Mouse (Mus musculus) midbrain, embryonic 14.5 days (tissue): ENCODE measurements around the gene Cblc. TPM values are rescaled to one million over a fixed set of nuclear protein-coding genes. Genes with fewer than 3 reads are reported as not detected.

Experiments
- ATAC-seq: fragments of 200-750 bp; cut with Nextera tagmentation; 2 replicates; pipeline ENCODE4 v1.8.0; 2017; ENCODE audit warnings: moderate number of reproducible peaks, moderate library complexity; ENCODE audit not compliant: low FRiP score, low TSS enrichment
- DNase-seq: peaks from one replicate; pipeline ENCODE4 v3.0.0-alpha.2; 2015
- H3K27ac ChIP-seq: fragments of 300-500 bp; sonication (generic); replicated peaks from 2 replicates; pipeline ENCODE4 v1.5.1; 2014; ENCODE audit warnings: mild to moderate bottlenecking, low read depth, low read length, moderate library complexity
- H3K27me3 ChIP-seq: fragments of 300-500 bp; sonication (generic); 2 replicates; pipeline ENCODE4 v1.6.1; 2014; ENCODE audit warnings: low read length, control low read depth, mixed read lengths; ENCODE audit not compliant: control insufficient read depth, insufficient read depth
- H3K36me3 ChIP-seq: fragments of 300-500 bp; sonication (generic); 2 replicates; pipeline ENCODE4 v1.6.1; 2014; ENCODE audit warnings: low read length, control low read depth; ENCODE audit not compliant: control insufficient read depth, insufficient read depth
- H3K4me1 ChIP-seq: fragments of 300-500 bp; sonication (generic); 2 replicates; pipeline ENCODE4 v1.6.1; 2014; ENCODE audit warnings: mild to moderate bottlenecking, antibody characterized with exemption, low read length, control low read depth; ENCODE audit not compliant: control insufficient read depth, insufficient read depth
- H3K4me2 ChIP-seq: fragments of 300-500 bp; sonication (generic); 2 replicates; pipeline ENCODE4 v1.6.1; 2014; ENCODE audit warnings: mild to moderate bottlenecking, low read length, moderate library complexity
- H3K4me3 ChIP-seq: fragments of 300-500 bp; sonication (generic); replicated peaks from 2 replicates; pipeline ENCODE4 v1.5.1; 2014; ENCODE audit warnings: low read depth, low read length
- H3K9ac ChIP-seq: fragments of 300-500 bp; sonication (generic); replicated peaks from 2 replicates; pipeline ENCODE4 v1.6.1; 2014; ENCODE audit warnings: mild to moderate bottlenecking, low read length, moderate library complexity
- H3K9me3 ChIP-seq: fragments of 300-500 bp; sonication (generic); 2 replicates; pipeline ENCODE4 v1.6.1; 2016; ENCODE audit warnings: low read length, control low read depth, mixed read lengths; ENCODE audit not compliant: control insufficient read depth
- WGBS: fragments of 180-500 bp; shearing (Covaris S2); extraction: QIAGEN DNeasy Blood & Tissue Kit; methylation state at CpG from one replicate; pipeline ENCODE4 v1.1.7; 2014; 5-methylcytosine and 5-hydroxymethylcytosine counted together
- polyA plus RNA-seq: library from polyadenylated mRNA; unstranded; fragments of >200 nt; fragmentation: Nextera tagmentation; extraction: Ambion mirVana; gene quantifications from 2 replicates; pipeline ENCODE4 v1.2.1, GENCODE M21; 2014

Gene Cblc
- polyA plus RNA-seq, 1 experiment from 2014 or later, result not detected

GRCm38 (mm10) chr7:19834055-19834454 is 37.4 kb upstream of the Cblc start:
- Histone ChIP-seq H3K27ac (no peak overlapping the region), H3K9ac (no peak overlapping the region), H3K4me1 (no peaks in the 10 kb centered on the region), H3K27me3 (no peaks in the 10 kb centered on the region), H3K4me3 (no peak overlapping the region), H3K9me3 (0 out of 2 replicates have a peak, but pooled peaks cover 3% of the 10 kb centered on the region), H3K36me3 (no peaks in the 10 kb centered on the region), H3K4me2 (no peak overlapping the region)
- DNase-seq, result no peak
- ATAC-seq, result no peak
- 59% methylated on average over 3 of the region's 3 CpGs for WGBS

DNA sequence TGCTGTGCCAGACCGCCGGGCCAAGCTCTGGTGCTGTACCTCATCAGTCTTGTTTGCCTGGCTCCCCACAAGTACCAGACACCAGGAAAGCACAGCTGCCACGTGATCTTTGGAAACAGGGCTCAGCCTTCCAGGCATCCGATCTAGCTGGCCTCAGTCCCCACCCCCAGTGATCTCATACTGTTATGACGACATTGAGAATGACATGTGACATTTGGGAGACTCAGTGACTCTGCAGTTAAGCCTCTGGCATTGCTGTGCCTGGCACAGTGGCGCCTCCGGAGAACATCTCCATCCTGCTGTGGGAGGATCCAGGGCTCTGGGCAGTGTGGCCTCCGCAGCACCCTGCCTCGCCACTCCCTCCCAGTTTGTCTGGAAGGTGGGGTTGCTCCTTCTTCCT is 35.2 kb upstream of the Cblc start:
- no peak for DNase-seq
- no peak for ATAC-seq
- no peak overlapping the region for H3K4me3 ChIP-seq
- H3K9me3 ChIP-seq, result 0 out of 2 replicates have a peak, but pooled peaks cover 3% of the 10 kb centered on the region
- no peaks in the 10 kb centered on the region for H3K27me3 ChIP-seq
- H3K36me3 ChIP-seq, result no peaks in the 10 kb centered on the region
- H3K9ac ChIP-seq, result no peak overlapping the region
- H3K4me1 ChIP-seq, result no peaks in the 10 kb centered on the region
- no peak overlapping the region for H3K4me2 ChIP-seq
- WGBS, result 54% methylated on average over 9 of the region's 9 CpGs
- no peak overlapping the region for H3K27ac ChIP-seq

- ATAC-seq, result no peak
- H3K4me2 ChIP-seq, result no peak overlapping the region
- H3K9ac ChIP-seq, result no peak overlapping the region
- DNase-seq, result no peak
- 34% methylated on average over 13 of the region's 13 CpGs for WGBS
- H3K9me3 ChIP-seq, result 0 out of 2 replicates have a peak, but pooled peaks cover 3% of the 10 kb centered on the region
- H3K4me1 ChIP-seq, result no peaks in the 10 kb centered on the region
- no peaks in the 10 kb centered on the region for H3K36me3 ChIP-seq
- H3K27me3 ChIP-seq, result no peaks in the 10 kb centered on the region
- H3K27ac ChIP-seq, result no peak overlapping the region
- no peak overlapping the region for H3K4me3 ChIP-seq
Measured at GRCm38 (mm10) chr7:19830682-19831156, 34.1 kb upstream of the Cblc start.

DNA sequence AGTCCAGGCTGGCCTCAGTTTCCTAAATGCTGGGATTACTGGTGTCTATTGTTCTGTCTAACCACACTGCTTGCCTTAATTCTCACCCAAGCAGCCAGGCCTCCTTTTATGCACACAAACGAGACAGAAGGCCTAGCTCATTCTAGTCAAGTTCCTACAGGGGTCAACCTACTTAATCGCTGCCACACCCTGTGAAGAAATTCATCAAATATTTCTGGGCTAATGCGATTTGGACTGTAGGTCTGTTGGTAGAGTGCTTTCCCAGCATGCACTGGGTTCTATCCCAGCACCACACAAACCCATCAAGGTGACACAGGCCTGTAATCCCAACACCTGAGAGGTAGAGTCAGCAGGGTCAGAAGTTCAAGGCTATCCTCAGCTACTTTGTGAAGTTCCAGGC is 33.1 kb upstream of the Cblc start:
- Histone ChIP-seq H3K27ac (no peak overlapping the region), H3K4me1 (no peaks in the 10 kb centered on the region), H3K36me3 (no peaks in the 10 kb centered on the region), H3K9ac (no peak overlapping the region), H3K4me2 (no peak overlapping the region), H3K9me3 (0 out of 2 replicates have a peak, but pooled peaks cover 3% of the 10 kb centered on the region), H3K27me3 (0 out of 2 replicates have a peak, but pooled peaks cover 2% of the 10 kb centered on the region), H3K4me3 (no peak overlapping the region)
- no peak for DNase-seq
- WGBS, result 81% methylated on average over 3 of the region's 3 CpGs
- ATAC-seq, result no peak

- H3K4me1 ChIP-seq, result peaks cover 4% of the 10 kb centered on the region
- ATAC-seq (no peak), DNase-seq (no peak)
- no peak overlapping the region for H3K4me3 ChIP-seq
- no peak overlapping the region for H3K27ac ChIP-seq
- peaks cover 32% of the 10 kb centered on the region for H3K27me3 ChIP-seq
- 0 out of 2 replicates have a peak, but pooled peaks cover 3% of the 10 kb centered on the region for H3K9me3 ChIP-seq
- no peaks in the 10 kb centered on the region for H3K36me3 ChIP-seq
- WGBS, result 42% methylated on average over 6 of the region's 6 CpGs
- no peak overlapping the region for H3K9ac ChIP-seq
- no peak overlapping the region for H3K4me2 ChIP-seq
Measured at GRCm38 (mm10) chr7:19826756-19827155, 30.1 kb upstream of the Cblc start.

GRCm38 (mm10) chr7:19824182-19824973 is 27.8 kb upstream of the Cblc start:
- Histone ChIP-seq H3K27me3 (peaks cover 40% of the 10 kb centered on the region), H3K9ac (no peak overlapping the region), H3K9me3 (0 out of 2 replicates have a peak, but pooled peaks cover under 1% of the 10 kb centered on the region), H3K27ac (no peak overlapping the region), H3K4me3 (no peak overlapping the region), H3K36me3 (no peaks in the 10 kb centered on the region), H3K4me1 (peaks cover 4% of the 10 kb centered on the region), H3K4me2 (peak overlapping the region; percentile 29)
- WGBS, result 24% methylated on average over 26 of the region's 26 CpGs
- peak; percentile 35 for DNase-seq
- ATAC-seq, result 0 out of 2 replicates have a peak, but pooled peaks have one; percentile 17

- Histone ChIP-seq H3K36me3 (no peaks in the 10 kb centered on the region), H3K4me1 (peaks cover 4% of the 10 kb centered on the region), H3K27ac (no peak overlapping the region), H3K27me3 (peaks cover 40% of the 10 kb centered on the region), H3K9me3 (no peaks in the 10 kb centered on the region), H3K4me3 (no peak overlapping the region), H3K4me2 (peak overlapping the region; percentile 29), H3K9ac (no peak overlapping the region)
- DNase-seq, result no peak
- 25% methylated on average over 16 of the region's 16 CpGs for WGBS
- ATAC-seq, result no peak
Measured at GRCm38 (mm10) chr7:19823256-19824181, 26.9 kb upstream of the Cblc start.

DNA sequence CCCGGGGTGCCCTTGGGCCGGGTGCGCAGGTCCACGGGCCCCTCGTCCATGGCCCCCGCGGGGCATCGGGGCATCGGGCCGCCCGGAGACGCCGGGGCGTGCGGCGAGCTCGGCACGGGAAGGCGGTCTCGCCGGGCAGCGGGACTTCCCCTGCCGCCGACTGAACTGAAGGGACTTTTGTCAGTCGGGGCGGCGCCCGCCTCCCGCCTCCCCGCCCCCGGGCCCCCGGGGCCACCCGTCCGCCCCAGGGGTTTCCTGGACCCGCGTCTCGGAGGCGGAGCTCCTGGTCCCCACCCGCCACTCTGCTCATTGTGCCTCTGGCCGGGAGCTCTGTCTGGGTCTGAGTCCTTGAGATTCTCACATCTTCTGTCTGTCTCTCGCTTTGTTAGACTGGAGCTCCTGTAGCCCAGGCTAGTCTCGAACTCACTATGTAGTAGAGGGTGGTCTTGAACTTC is 26.0 kb upstream of the Cblc start, which contains the start of gene Bcl3:
Bcl3 (minus strand) TSS at position 167 of the 455 bp plus-strand sequence.
- H3K27me3 ChIP-seq, result peaks cover 40% of the 10 kb centered on the region
- no peak for ATAC-seq
- no peak within 1 kb of the TSS for H3K27ac ChIP-seq
- H3K9ac ChIP-seq, result peak within 1 kb of the TSS; percentile 45; the same call in 1 of the 2 replicates
- no peaks in the 10 kb centered on the region for H3K36me3 ChIP-seq
- 1% methylated on average over 32 of the region's 42 CpGs for WGBS
- H3K4me3 ChIP-seq, result peak within 1 kb of the TSS; percentile 19
- H3K9me3 ChIP-seq, result no peaks in the 10 kb centered on the region
- H3K4me1 ChIP-seq, result peaks cover 4% of the 10 kb centered on the region
- peak; percentile 16 for DNase-seq
- H3K4me2 ChIP-seq, result peak within 1 kb of the TSS; percentile 49
